Mouse (Mus musculus) CH12.LX (cell line): ENCODE measurements at regions not wholly inside any gene's neighbourhood (a gene's known extent, or its start where the extent isn't known, plus 50 kb on each side); places are given as distances from the start of the nearest gene placed in this dataset.

Source experiments
- CTCF ChIP-seq, 2 experiments: IDR thresholded peaks in 1 of 2; conservative IDR thresholded peaks in 1 of 2; 2 replicates each; pipeline ENCODE4 v1.5.1; 2011 to 2012; ENCODE audit warnings: low read depth in 2 of 2, low read length in 2 of 2, improper control_type of control experiment in 1 of 2, inconsistent platforms in 1 of 2, mild to moderate bottlenecking in 1 of 2, moderate library complexity in 1 of 2
- ELF1 ChIP-seq: IDR thresholded peaks from 2 replicates; pipeline ENCODE4 v1.6.1; 2014; ENCODE audit warnings: low read depth, mild to moderate bottlenecking, inconsistent platforms, low read length, improper control_type of control experiment
- KAT2A ChIP-seq: IDR thresholded peaks from 2 replicates; pipeline ENCODE4 v1.6.1; 2012; ENCODE audit warnings: low read length, improper control_type of control experiment, inconsistent platforms; ENCODE audit not compliant: insufficient replicate concordance
- POLR2A ChIP-seq: IDR thresholded peaks from 2 replicates; pipeline ENCODE4 v1.6.1; 2011; ENCODE audit warnings: low read depth, mild to moderate bottlenecking, improper control_type of control experiment, low read length
- USF1 ChIP-seq: IDR thresholded peaks from 2 replicates; pipeline ENCODE4 v1.6.1; 2014; ENCODE audit warnings: low read depth, mild to moderate bottlenecking, inconsistent platforms, low read length, improper control_type of control experiment

- TF ChIP-seq ELF1 (no peak), KAT2A (no peak), CTCF (conservative IDR thresholded peaks at IDR 0.05 in 1 of 2, IDR thresholded peaks at IDR 0.05 in 1 of 2; ENCODE audit: low read depth in 2 of 2, low read length in 2 of 2) (no peak), USF1 (no peak), POLR2A (no peak)
Measured at GRCm38 (mm10) chr9:30140188-30140587, 177.2 kb upstream of the Ntm start.
